Mouse (Mus musculus) G1E (cell line): ENCODE data around the gene Zfp46.

Experiments
- CTCF ChIP-seq: IDR thresholded peaks from 2 replicates; pipeline ENCODE4 v1.5.1; 2012; ENCODE audit warnings: low read depth, low read length, inconsistent platforms, mixed read lengths
- GATA2 ChIP-seq: IDR thresholded peaks from 2 replicates; pipeline ENCODE4 v1.6.1; 2012; ENCODE audit warnings: low read depth, low read length, inconsistent platforms, borderline replicate concordance
- POLR2AphosphoS5 ChIP-seq: IDR thresholded peaks from 2 replicates; pipeline ENCODE4 v1.6.1; 2012; ENCODE audit warnings: low read depth, low read length, inconsistent platforms; ENCODE audit not compliant: insufficient replicate concordance
- TAL1 ChIP-seq: conservative IDR thresholded peaks from 2 replicates; pipeline ENCODE4 v1.6.1; 2012; ENCODE audit warnings: low read depth, low read length, inconsistent platforms, mixed read lengths

DNA sequence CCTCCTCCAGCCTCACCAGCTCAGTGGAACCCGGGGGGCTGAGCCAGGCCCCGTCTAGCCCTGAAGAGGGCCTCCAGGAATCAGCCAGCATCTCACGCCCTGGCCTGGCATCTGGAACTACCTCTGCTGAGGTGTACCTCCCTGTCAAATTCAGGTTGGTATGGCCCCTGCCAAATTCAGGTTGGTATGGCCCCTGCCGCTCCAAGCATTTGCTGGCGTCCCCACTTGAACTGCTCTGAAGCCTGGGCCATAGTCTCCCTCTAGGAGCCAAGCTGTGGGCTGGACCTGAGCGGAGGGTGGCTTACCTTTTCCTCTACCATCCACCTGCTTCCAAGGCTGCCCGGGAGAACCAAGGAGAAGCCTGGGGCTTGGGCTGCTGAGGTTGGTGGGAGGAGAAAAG lies 41.8 kb upstream of the Zfp46 start:
- TF ChIP-seq CTCF = no peak
- no peak for TF ChIP-seq TAL1
- TF ChIP-seq POLR2AphosphoS5 = no peak
- no peak for TF ChIP-seq GATA2
